Mouse (Mus musculus): ENCODE measurements around the gene Atn1. TPM values are rescaled to one million over a fixed set of nuclear protein-coding genes. Genes with fewer than 3 reads are reported as not detected.

The Atn1 gene
- total RNA-seq, 2 experiments from 2014 or later = 138 to 150 TPM

DNA sequence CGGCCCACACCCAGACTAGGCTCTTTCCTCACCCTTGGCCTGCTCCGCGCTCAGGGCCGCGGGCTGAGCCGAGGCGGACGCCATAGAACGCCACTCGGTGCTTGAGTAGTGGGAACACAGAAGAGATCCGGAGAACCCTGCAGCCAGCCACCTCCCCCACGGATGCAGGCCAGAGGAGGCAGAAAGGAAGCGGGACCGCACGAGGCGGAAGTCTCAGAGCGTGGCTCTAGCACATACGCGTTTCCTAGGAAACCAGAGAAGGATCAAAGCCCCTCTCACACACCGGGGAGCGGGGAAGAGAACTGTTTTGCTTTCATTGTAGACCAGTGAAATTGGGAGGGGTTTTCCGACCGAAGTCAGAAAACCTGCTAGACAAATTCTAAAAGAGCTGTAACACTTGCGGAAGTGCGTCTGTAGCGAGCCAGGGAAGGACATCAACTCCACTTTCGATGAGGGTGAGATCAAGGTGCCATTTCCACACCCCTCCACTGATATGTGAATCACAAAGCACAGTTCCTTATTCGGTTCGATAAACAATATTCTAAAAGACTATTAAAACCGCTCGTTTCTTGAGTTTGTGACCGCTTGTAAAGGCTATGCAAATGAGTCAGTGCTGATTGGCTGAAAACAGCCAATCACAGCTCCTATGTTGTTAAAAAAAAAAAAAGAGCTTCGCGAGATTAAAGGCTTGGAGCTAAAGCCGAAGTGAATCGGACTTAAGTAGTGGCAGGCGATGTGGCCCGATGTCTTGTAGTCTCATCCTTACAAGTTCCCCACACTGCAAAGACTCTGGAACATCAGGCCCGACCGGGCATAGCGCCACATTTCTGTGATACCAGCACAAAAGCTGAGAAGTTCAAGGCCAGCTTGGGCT, 15.2 kb downstream of the Atn1 start, which contains the start of gene Grcc10:
Gene Grcc10, minus strand, starts transcription at position 487 of the 874 bp plus-strand sequence.
- DNase-seq (ENCODE audit: low spot score in 2 of 2) = peak; percentile 90

DNA sequence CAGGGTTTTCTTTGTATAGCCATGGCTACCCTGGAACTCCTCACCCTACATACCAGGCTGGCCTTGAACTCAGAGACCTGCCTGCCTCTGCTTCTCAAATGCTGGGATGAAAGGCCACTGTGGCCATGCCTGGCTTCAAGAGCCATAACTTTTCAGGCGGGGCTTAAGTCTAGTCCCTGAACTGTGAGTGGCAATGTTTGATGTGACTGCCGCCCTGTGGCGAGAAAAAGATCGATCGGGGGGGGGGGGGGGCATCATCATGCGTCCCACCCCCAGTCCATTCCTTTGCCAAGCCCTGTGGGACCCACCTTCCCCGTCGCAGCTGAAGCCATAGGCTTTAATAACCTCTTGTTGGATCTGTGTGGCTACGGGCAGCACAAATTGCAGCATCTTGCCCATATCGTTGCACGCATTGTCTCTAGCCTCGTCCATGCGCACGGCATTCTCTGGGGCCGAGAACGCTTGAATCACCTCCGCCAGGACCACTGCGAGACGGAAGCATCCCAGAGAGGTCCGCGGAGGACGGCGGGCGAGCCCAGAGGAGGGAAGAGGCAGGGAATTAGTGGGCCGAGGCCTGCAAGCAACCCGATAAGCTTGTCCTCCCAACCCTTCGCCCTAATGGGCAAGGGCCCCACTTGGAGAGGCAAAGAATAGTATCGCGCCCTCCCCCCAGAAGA, 16.0 kb downstream of the Atn1 start:
- DNase-seq (ENCODE audit: low spot score in 2 of 2) = peak in 1 of 2 experiments; percentile 76

DNA sequence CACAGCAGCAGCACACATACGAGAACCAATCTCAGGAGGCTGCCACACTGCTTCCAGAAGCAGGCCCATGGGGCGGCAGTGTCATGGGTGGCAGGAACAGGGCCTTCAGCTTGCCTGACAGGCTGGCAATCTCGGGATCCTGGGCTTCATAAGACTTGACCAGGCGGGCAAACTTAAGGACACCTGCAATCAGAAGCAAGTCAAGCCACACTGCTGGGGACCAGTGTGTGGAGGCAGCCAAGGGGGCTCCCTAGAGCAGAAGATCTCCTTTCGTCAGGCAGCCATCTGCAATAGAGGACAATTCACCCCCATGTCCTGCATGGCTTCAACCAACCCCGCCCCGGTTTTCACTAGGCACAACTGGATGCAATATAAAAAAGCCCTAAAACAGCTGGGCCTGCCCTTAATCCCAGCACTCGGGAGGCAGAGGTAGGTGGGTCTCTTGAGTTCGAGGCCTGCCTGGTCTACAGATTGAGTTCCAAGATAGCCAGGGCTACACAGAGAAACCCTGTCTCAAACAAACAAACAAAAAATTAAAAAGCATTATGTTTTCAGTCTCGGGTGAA, 17.0 kb downstream of the Atn1 start:
- DNase-seq (ENCODE audit: low spot score in 2 of 2) = no peak

DNA sequence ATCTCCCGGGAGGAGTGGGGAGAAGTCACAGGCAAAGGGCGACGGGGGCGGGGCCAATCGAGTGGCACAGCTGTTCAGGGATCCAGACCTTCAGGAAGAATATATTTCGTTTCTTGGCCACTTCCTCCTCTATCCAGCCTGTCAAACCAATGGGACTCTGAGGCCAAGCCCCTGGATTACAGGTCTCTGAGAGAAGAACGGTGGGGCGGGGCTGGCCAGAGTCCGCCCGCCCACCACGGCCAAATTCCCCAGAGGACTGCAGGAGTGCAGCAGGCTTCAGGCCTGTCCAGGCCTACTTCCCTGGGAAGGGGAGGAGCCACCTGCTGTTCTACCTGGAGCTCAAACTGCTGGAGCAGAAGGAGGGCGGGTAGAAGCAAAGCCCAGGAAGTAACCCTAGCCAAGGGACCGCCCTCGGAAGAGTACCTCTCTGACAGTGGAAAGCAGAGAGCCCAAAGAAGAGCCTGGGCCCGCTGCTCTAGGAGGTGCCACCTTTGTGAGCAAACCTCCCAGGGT, 17.8 kb downstream of the Atn1 start, which contains the start of gene Ptpn6:
Gene Ptpn6, minus strand, starts transcription at position 204 of the 513 bp plus-strand sequence.
- no peak for DNase-seq (ENCODE audit: low spot score in 2 of 2)

DNA sequence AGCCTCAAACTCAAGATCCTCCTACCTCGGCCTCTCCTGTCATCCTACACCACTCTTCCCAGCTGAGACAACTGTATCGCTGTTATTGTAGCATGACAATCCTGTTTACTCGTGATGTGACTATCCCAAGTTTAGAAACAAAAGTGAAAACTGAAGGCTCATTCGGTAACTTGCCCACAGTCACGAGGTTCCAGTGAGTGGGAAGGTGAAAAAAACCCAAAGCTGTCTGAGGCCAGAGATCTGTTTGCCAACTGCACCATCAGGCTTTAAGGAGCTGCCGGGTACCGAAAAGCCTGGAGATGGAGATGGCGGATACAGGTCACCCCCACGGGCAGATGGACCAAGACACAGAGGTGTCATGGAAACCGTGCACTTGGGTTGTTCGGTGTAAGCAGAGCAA, 19.3 kb downstream of the Atn1 start:
- no peak for DNase-seq (ENCODE audit: low spot score in 2 of 2)

DNA sequence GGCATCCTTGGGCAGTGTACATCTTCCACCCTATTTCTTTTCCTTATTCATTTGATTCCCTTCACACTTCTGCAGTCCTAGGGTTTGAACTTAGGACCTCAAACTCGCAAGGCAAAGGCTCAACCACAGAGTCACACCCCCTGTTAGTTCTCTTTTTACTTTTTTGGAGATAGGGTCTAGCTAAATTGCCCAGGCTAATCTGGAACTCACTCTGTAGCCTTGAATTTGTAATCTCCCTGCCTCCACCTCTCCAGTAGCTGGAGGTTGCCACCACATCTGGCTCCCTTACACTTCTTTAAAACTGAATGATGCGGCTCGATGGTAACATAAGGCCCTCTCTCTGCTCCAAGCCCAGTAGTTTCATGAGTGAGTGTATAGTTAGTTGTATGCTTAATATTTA, 21.9 kb downstream of the Atn1 start:
- no peak for DNase-seq (ENCODE audit: low spot score in 2 of 2)

DNA sequence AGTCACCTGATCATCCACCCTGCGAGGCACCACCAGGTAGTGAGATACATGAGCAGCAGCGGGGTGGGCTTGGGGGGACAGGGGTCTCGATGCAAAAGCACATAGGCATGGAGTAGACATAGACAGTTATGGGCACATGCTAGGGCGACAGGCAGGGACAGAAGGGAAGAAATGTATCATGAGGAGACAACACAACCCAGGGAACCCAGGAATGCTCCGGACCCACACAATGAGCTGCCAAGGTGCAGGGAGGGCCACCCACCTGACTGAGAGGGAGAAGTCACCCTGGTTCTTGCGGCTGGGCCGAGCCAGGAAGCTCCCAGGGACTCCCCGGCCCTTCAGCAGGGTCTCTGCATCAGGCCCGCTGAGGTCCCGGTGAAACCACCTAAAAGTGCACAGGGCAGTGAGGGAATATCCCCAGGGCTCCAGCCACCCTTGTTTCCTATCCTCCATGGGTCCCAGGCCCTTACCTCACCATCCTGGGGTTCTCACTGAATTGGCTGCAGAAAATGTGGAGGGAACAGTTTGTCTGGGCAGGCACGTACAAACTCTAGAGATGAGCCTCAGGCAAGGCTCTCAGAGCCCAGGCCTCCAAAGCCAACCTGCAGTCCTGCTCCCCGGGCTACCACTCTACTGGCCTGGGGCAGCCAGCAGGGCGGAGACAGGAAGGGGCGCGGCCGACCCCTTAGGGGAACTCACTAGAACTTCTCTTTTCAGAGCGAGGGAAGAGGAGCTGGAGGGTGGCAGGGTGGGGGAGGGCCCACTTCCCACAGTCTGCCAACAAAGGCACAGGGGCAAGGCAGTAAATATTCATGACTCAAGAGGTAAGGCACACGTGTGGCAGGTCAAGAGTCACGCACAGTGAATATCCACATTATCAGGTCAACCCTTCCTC, 23.6 kb downstream of the Atn1 start:
- no peak for DNase-seq (ENCODE audit: low spot score in 2 of 2)

DNA sequence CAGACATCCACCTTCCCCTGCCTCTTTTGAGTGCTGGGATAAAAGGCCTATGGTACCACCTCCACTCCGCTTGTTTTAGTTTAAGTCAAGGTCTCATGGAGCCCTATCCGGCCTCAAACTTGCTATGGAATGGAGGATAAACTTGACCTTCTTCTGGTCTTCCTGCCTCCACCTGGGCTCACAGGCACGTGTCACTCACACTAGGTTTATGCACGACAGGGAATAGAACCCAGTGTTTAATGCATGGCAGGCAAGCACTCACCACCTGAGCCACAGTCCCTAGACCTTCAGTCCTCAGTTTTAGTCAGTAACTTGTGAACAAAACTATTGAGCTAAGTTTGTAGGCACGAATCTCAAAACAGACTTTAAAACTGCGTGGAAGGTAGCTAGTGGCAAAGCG, 25.3 kb downstream of the Atn1 start:
- DNase-seq (ENCODE audit: low spot score in 2 of 2) = no peak

DNA sequence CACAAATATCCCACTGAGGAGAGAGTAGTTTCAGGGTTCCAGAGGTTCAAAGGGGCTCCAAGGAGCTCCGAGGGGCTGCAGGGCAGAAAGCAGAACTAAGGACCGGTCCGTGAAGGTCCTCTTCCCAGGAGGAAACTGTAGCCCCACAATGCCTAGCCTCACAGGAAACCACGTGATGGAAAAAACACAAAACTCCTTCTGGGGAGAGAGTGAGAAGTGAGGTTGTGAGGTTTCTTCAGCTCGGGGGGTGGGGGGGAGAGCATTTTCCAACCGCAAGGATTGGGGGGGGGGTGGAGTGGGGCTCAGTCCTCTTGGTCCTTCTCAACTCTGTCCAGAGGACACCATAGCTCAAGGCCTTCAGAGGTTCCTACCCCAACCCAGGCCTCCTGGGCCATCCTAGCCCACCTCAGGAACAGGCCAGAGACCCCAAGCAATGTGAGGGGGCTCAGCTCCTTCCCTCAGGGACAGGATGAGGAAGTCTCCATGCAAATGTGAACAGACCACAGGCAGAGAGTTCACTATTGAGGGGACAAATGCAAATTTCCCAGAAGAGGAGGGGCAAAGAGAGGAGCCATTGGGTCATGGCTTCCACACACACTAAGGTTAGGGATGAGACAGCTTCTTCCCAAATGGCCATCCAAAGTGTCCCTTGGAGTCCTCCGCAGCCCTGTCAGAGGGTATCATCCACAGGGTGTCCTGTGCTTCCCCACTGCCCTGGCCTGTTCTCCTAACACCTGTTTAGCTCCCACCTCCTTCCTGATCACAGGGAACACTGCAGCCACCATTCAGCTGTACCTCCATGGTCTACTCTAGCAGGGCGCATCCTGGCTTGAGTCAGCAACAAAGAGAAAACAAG, 26.2 kb downstream of the Atn1 start:
- DNase-seq (ENCODE audit: low spot score in 2 of 2) = no peak

DNA sequence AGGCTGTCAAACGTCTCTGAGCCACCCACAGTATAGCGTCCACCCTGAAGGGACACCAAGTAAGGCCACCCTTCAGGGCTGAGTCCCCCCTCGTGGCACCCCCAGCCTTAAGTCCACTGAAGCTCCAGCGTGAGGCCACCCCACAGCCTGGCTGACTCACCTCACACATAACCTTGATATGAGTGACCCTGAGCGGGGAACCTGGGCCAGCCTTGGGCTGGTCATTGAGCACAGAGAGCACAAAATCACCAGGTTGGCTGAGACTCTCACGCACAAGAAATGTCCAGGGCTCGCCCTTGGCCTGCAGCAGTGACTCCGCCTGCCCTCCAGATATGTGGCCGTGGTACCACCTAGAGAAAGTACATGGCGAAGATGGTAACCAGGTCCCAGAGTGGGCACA, 27.7 kb downstream of the Atn1 start:
- DNase-seq (ENCODE audit: low spot score in 2 of 2) = no peak

DNA sequence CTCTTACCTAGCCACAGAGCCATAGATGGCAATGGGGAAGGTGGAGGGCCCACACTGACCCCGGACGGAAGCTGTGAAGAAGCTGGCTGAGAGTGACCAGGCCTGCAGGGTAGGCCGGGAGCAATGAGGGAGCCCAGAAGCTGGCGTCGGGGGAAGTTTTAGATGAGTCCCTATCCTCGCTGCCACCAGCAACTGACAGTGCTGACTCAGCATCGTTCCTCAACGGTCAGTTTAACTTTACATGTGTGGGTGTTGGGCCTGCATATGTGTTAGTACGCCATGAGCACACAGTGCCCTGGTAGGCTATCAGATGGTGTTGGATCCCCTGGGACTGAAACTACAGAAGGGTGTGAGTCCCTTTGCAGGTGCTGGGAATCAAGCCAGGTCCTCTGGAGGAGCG, 31.9 kb downstream of the Atn1 start:
- DNase-seq (ENCODE audit: low spot score in 2 of 2) = no peak

DNA sequence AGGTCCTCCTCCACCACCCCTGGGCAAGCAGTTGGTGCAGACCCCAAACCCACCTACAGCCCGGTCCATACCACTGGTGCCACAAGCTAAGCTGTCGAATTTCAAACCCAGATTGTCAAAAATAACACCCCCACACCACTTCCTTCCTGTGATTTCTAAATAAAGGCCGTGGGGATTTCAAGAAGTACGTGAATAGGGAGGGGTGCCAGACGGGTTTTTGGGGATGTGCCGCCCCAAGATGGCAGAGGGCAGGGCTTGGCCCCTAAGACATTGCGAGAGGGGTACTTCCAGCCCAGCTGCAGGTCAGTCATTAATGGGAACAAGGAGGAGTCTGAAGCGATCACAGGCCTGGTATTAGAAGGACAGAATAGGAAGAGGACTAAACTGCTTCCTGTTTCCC, 32.8 kb downstream of the Atn1 start:
- no peak for DNase-seq (ENCODE audit: low spot score in 2 of 2)

DNA sequence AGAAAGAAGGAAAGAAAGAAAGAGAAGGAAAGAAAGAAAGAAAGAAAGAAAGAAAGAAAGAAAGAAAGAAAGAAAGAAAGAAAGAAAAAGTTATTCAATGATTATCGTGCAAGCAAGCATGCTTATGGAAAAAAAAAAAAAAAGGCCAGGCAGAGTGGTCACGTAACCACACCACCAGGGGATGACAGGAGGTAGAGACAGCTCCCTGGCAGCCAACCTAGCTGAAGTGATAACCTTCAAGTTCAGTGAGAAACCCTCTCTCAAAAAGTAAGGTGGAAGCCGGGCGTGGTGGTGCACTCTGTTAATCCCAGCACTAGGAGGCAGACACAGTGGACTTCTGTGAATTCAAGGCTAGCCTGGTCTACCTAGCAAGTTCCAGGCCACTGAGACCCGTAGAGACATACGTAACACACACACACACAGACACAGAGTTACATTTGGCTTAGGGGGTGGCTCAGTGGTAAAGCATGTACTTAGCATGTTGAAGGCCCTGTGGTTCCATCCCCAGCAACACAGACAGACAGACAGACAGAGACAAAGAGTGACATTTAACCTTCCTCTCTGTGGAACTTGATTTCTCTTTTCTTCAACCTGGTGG, 33.3 kb downstream of the Atn1 start:
- no peak for DNase-seq (ENCODE audit: low spot score in 2 of 2)

DNA sequence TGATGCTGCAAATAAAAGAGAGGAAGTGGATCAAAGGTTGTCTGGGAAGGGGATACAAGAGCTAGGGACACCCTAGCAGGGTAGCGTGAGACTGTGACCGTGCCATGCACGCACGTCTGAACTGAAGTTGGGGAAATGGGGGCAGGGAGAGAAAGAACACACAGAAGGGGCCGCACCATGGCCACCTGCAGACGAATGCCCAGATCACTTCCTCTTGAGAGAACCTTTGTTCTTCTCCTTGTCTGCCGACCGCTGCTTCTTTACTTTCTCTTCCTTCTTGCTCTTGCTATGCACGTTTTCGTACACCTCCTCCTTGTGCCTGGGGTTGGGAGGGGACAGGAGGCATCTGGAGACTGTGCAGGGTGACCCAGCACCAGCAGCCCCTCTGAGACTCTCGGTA, 35.4 kb downstream of the Atn1 start:
- DNase-seq (ENCODE audit: low spot score in 2 of 2) = no peak

DNA sequence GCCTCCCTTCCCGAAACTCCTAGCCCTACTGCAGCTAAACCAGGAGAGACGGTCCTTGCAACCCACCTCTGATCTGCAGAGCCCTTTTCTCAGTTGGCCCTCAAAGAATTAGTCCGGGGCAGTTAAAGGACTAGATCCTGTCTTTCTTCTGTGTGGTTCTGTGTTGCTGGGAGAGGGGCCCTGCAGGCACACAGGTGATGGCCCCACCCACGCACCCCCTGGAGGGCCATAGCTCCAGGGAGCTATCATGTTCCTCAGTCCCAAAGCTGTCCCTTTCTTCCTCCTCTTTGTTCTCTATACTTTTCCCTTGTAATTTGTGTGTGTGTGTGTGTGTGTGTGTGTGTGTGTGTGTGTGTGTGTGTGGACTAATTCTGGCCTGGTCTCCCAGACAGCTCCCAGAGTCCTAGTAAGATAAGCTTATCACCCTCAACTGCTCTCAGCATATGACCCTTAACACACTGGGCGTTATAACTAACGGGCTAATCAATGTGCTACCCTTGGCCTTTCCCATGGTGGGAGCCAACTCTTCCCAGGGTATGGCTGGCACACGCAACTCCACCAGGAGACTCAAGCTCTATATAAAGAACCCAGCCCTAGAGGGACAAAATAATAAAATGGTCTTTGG, 36.9 kb downstream of the Atn1 start:
- DNase-seq (ENCODE audit: low spot score in 2 of 2) = no peak

DNA sequence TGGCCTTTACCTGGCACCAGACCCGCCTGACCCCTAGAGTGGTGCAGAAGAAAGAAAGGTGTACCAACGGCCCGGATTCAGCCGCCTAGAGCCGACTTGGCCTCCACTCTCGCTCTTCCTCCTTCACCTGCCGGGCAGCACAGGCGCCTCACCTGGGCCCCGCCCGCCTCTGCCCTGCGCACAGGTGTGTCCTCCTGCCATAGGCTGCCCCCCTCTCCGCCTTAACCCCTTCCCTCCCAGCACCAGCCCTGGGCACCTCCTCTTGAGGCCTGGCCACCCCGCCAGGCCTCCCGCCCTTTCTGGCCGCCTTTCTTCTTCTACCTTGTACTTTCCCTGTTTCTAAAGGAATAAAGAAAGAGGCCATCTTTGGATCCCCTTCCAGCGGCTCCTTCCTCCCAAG, 37.6 kb downstream of the Atn1 start:
- DNase-seq (ENCODE audit: low spot score in 2 of 2) = no peak

DNA sequence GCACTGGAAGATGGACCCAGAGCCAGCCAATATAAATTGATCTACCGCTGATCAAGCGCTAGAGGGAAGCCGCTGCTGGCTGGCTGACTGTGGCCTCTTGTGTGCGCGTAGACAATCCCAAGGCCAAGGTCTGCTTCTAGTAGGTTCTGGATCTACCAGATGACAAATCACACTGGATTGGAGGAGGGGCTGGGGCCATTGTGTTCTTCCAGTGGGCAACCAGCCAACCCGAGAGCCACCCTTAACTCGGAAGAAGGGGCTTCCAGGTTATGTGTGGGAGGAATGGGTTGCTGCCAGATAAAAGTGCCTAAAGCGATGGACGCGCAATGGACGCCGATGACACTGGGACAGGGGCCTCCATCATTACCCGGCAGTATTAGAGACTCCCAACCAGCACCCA, 38.4 kb downstream of the Atn1 start:
- no peak for DNase-seq (ENCODE audit: low spot score in 2 of 2)

DNA sequence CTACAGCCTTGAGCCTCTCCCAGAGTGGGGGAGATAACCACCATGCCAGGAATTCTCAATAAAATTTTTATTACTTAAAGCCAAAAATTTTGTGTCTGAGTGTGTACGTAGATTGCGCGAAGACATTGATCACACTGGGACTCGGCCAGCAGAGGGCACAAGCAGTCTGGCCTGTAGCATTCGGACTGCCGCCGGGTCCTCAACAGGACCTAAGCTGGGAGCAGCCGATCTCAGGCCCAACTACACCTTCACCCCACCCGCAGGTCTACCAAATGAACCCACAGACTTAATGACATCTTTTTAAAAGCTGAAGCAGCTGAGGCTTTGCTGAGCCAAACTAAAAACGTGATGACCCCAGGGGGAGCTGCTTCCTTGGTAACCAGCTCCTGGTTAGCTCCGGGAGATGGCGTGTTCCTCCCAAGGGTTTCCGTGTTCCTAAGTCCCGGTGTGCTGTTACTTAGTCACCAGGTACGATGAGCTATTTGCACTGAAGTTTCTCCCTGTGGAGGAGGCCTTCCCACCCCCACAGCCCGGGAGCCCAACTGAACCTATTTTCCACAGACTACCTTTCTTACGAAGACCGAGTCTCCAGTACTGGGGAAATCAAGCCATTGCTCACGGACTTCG, 39.3 kb downstream of the Atn1 start:
- DNase-seq (ENCODE audit: low spot score in 2 of 2) = no peak

DNA sequence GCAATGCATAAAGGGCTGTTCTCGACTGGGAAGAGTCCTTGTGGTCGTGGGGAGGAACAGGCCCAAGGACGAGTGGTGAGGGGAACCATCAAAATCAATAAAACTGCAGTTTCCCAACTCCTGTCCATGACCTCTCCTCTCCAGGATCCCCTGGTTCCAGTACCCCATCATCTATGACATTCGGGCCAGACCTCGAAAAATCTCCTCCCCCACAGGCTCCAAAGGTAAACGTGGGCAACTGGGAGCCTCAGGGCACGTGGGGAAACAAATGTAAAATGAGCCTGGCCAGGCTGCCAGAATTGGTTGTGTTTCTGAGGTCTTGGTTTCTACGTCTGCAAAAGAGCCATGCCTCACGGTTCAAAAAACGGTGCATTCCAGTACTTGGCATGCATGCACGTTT, 43.4 kb downstream of the Atn1 start:
- DNase-seq (ENCODE audit: low spot score in 2 of 2) = no peak
